Mouse (Mus musculus) left cerebral cortex, postnatal 14 days (tissue): Measurements from ENCODE around the gene Tdo2. TPM values are rescaled to one million over a fixed set of nuclear protein-coding genes. Genes with fewer than 3 reads are reported as not detected.
A peak's percentile ranks its signal among the peaks of the same experiment; 100 is the strongest.

Source experiments
- DNase-seq, 2 experiments: peaks; one replicate each; pipeline ENCODE4 v3.0.0; 2021 to 2022; ENCODE audit warnings: low spot score in 2 of 2, mixed read lengths in 1 of 2
- intact Hi-C: fragments of 180-260 bp; cut with DNase I; formaldehyde crosslinking; loops from one replicate; pipeline ENCODE4 v1.15.1; 2025
- long read RNA-seq, 2 experiments: library from polyadenylated mRNA; stranded (forward); transcript quantifications; one replicate each; pipeline ENCODE4 v2.0.0; 2021
- total RNA-seq, 2 experiments: library from RNA; stranded (reverse); gene quantifications; 2 replicates each; pipeline ENCODE4 v1.2.3; 2021

The Tdo2 gene
- 1 to 10 TPM; 1.6 to 1.7 TPM for total RNA-seq
- long read RNA-seq, experiment 1, partial matches to known transcripts = 2 of 3 reads
- long read RNA-seq, experiment 1, other reads (novel, unspliced or antisense) = 1 of 3 reads
- long read RNA-seq, experiment 2, partial matches to known transcripts = 0 of 1 reads
- long read RNA-seq, experiment 2, other reads (novel, unspliced or antisense) = 1 of 1 reads

DNA sequence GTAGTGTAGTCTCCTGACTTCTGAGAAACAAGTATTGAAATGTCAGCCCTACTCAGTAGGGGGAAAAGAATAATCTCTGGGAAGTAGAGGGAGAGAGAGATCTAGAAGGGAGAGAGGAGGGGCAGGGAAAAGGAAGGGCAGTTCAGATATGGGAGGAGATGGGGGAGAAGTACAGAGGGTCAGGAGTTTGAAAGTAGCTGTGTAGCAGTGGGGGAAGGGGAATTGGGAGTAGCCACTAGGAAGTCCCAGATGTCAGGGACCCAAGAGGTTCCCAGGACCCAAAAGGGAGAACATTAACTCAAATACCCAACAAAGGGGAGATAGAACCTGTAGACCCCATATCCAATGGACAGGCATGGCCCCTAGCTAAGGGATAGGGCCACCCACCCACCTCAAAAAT lies at the start of gene Tdo2:
Gene Tdo2, minus strand, starts transcription at position 101 of the 400 bp plus-strand sequence.
- intact Hi-C loops = no loop called here
- DNase-seq = no peak

DNA sequence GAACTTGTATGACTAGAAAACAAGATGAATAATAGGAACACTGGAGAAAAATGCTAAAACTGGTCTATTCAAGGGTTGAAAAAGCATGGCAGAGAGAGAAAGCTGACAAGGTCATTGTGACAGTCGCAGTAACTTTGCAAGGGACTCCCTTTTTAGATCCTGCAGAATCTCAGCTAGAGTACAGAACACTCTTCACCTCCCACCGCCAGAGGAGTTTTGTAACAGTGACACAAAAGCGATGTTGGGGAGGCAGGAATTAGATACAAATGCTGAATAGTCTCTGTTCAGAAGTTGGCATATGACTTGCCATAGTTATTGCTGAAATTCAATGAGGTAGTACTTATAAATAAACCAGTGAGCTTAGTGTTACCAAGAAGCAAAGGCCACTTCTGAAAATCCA lies 47.1 kb upstream of the Tdo2 start:
- intact Hi-C loops = no loop called here
- DNase-seq = no peak

DNA sequence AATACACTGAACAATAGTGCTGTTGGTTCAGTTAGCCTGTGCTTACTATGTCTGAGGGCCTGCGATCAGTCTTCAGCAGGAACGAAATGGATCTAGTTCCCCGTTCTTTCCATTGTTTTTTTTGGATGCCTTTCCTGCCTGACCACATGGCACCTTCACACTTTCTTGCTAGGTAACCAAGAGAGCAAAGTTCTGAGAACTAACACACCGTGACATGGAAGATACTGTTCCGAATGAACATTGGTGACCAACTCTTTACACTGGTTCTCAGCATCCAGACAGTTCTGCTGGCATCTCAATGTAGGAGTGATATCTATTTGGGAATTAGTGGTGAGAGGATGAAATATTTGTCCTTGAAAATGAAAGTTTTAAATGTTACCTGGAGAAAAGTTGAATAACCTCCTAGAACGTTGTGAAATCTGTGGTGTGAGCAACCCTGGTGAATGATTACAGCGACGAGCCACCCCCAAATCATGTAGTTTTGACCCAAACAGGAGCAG lies 46.5 kb upstream of the Tdo2 start:
- intact Hi-C loops = no loop called here
- DNase-seq = no peak

DNA sequence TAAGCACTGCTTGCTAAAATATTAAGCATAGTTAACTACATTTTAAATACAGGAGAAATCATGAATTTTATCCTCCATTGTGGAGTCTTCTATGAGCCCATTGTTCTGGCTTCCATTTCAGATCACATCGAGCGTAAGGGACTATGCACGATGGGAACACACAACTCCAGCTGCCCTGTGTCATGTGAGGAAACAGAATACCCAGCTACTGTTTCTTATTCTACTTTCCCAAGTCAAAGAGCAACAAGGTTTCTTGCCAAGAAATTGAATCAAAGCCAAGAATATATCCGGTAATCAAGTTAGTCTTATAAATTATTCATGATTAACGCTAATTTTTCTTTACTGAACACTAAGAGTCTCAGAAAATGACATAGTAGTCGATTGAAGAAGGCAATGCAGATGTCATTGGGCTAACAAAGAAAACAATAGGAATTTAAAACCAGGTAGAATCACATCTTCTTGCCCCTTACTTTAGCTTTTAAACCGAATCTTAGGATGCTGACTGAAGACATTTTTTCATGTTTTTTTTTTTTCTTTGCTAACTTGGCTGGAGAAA lies 38.2 kb upstream of the Tdo2 start:
- intact Hi-C loops = no loop called here
- no peak for DNase-seq

DNA sequence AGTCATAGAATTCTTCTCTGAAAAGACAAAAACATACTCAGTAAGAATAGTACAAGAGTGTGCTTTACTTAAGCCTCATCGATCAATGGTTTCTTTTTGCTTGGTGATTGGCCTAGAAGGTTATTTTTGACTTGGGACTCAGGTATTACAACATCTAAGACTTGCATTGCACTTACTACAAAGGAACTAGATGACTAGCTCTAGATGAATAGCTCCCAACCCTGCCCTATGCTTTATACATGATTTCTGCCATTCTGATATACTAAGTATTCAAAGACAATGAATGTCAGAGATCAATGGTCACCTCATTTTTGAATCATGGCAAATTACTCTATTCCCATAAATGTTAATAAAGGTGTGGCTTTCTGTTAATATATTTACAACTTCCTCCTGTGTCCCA lies 31.0 kb upstream of the Tdo2 start:
- no peak for DNase-seq
- intact Hi-C loops = no loop called here

DNA sequence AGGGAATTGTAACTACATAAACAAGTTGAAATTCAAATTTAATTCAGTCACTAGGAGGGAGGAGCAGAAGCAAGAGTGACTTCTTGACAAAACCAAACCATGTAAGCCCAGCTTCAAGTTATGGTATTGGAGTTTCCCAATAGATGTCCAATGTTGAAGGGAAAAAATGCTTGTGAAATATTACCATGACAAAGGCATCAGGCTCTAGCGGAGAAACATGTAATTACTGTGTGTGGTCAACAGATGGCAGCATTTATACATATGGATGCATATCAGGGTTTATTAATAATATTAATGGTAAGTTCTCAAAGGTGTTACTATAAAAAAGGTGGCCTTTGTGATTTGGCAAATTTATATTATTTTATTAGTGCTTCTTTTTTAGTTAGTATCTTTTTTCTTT lies 20.0 kb upstream of the Tdo2 start:
- intact Hi-C loops = loop anchor here (2.0 to 5.0 kb wide), 2 partner anchors 33 to 336 kb away; no protein-coding TSS in a partner anchor
- peak; percentile 47 to 62 for DNase-seq

DNA sequence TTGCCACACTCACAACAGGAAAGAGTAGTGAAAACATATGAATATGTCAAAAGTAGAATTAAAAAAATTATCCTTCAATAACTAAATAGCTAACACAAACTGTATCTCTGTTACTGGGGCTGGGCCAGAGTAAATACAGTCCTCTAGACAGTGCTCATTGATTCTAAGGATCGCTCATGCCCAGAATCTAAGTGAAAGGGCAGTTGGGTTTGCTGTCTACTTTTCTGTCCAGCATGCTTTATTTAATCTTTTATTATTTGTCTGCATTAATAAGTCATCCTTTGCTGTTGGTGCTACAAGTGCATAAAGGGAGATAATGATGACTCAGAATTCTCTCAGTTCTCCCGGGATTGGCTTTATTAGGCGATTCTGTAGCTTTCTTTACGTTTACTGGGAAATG lies 19.4 kb upstream of the Tdo2 start:
- intact Hi-C loops = loop anchor here (5.0 kb wide), 1 partner anchor 337 kb away; no protein-coding TSS in a partner anchor

DNA sequence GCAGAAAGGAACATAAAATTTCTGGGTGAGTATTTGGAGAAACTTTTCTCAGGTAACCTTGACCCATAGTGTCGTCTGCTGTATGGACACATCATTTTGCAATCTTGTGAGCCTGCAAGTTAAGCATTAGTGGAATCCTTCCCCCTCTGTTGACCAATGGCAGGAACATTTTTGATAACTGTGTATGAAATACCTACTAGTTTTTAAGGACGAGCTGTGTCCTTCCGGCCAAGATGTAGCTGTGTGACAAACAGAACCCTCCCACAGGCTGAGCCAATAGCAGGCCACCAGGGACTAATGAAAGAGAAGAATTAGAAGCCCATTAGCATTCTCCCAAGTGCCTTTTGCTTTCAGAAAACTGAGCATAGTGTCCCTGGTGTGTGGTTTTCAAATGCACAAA lies 14.5 kb upstream of the Tdo2 start:
- DNase-seq = no peak
- intact Hi-C loops = no loop called here

More for the DNA sequence above, 19.4 kb upstream of the Tdo2 start:
- no peak for DNase-seq

DNA sequence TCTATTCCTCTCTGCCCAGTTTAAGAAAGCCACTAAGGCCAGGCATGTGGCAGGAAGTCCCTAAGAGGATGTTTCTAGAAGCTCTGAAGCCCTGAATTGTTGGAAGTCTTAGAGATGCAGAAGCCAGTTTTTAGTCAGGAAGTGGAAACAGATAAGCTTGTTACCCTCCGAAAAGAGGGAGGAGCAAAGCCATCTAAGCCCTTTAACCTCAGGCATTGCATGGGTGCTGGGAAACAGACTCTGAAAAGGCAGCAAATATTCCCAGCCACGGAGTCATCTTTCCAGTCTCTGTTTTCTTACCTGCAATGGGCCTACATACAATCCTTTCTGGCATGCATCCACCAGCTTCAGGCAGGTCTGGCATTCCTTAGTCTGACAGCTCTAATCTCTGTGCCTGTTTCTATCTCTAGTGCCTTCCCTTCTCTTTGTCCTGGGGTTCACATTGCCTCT lies 13.7 kb upstream of the Tdo2 start:
- DNase-seq = no peak
- intact Hi-C loops = no loop called here

DNA sequence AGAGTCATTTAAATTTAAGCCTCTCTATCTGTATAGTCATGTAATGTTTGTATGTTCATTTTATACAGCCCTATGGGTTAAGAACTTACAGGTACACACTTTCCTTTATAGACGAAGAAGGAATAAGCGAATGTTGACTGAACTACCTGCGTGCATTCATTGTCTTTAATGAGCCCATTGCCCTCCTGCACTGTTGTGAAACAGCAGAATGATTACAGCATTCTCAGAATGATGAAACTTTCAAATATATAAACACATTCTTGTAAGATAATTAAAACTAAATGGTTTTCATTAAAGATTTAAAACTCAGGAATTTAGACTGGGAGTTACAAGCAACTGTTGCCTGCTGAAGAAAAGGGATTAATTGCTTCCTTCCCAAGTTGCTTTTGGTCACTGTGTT lies 11.6 kb upstream of the Tdo2 start:
- DNase-seq = no peak
- intact Hi-C loops = no loop called here

DNA sequence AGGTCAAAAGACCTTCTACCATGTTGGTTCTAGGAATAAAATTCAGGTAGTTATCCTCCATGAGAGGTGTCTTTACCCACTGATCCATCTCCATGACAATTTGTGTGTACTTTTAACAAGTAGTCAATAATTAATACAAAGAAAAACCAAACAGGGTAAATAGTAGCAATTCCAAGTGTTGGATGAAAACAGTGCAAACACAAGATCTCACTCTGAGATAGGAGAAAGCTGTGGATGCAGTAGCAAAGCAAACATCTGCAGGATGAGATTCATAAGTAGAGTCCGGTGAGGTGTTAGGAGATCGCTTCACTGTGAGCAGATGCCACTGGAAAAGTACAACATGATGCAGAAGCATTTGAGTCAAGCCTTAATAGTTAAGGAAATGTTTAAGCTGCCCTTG lies 10.1 kb upstream of the Tdo2 start:
- DNase-seq = no peak

DNA sequence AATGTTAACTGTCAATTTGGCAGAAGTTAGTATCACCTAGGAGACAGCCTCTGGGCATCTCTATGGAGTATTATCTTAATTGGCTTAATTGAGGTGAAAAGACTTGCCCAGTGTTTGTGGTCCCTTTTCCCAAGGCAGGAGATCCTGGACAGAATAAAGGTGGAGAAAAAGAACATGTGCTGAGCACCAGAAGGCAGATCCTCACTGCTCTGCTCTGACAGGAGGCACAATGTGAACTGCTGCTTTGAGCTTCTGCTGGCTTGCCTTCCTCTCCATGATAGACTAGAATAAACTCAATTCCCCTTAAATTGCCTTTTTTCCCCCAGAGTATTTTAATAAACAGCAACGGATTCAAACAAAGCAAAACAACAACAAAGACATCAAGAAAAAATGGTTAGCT lies 9.1 kb upstream of the Tdo2 start:
- no peak for DNase-seq
- intact Hi-C loops = no loop called here

More for the DNA sequence above, 10.1 kb upstream of the Tdo2 start:
- intact Hi-C loops = no loop called here

DNA sequence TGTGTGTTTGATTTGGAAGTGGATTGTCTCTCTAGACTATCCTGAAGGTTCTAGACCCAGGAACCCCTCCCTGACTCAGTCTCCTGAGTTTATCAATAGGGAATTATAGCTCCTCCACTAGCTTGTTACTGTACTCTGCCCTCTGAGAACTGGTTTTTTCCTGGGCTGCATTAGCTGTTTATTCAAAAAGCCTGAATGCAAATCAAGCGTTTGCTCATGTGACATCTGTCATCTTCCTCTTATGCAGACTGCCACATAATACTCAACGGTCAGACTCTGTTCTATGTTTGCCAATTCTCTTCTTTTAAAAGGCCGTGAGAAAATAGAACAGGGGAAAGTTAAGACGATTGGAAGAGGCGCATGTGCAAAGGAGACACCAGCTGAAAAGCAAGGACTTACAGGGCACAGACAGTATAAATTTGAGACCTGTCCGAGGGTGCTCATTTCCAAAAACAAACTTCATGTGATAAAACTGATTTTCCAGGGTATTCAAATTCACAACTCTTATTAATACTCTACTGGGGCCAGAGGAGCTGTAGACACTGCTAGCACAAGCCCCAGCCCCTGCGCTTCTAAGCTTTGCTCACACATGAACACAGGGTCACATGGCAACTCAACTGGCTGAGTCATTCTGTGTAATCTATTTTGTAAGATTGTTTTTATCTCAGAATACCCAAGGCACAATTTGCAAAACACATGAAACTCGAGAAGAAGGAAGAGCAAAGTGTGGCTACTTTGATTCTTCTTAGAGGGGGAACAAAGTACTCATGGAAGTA lies 7.3 kb upstream of the Tdo2 start:
- intact Hi-C loops = no loop called here
- DNase-seq = no peak

DNA sequence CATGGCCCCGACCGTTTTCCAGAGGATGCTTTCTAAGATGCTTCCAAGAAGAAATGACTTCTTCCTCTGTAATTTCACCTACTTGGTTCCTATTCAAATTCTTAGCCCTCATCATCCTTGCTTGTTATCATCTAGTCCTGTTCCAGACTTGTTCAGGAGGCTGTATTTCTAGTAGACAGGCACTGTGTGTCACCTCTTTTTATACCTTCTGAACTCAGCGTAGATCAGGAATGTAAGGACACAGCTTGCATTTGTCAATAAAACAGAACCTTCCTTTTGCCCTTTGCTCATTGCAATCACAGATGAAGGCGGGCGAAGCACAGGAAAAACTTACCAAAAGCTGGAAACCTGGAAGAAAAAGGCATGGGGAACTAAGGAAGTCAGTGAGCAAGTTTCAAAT lies 6.0 kb upstream of the Tdo2 start, which contains the start of gene Asic5:
Gene Asic5, plus strand, starts transcription at position 301 of the 400 bp plus-strand sequence.
- no peak for DNase-seq
- intact Hi-C loops = no loop called here

DNA sequence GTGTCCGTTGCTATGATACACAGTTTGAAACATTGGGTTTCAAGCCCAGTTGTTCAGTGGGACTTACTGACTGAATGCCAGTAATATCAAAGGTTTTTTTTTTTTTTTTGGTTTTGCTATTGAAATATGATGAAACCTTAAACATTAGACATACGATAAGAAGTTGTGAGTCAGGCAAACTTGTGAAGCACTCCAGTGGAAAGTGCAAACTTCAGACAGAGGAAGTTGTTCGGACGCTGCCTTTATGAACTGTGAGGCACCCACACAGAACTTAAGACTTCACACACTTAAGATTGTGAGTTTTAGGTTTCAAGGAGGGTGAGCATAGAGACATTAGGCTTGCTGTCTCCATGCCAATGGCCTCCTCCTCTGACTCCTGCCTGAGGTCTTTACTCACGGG lies 5.6 kb upstream of the Tdo2 start:
- DNase-seq = no peak

DNA sequence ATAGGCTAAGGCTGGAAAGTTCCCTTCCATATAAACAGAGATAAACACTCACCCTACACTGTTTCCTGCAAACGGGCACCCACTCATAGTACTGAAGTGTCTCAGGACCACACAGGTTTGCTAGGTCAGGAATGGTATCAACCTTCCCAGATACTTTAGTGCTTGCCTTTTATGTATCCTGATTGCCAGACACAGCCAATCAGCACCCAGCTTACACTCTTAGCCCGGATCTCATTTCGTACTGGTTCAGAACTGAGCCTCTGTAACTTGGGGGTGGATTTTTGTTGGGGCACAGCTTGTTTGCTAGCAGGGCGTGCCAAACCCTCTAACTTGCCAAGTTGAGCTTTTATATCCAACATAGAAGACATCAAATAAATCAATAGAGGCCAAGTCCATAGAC lies 395 bp downstream of the Tdo2 start:
- intact Hi-C loops = no loop called here
- DNase-seq = no peak

More for the DNA sequence above, 5.6 kb upstream of the Tdo2 start:
- intact Hi-C loops = no loop called here

DNA sequence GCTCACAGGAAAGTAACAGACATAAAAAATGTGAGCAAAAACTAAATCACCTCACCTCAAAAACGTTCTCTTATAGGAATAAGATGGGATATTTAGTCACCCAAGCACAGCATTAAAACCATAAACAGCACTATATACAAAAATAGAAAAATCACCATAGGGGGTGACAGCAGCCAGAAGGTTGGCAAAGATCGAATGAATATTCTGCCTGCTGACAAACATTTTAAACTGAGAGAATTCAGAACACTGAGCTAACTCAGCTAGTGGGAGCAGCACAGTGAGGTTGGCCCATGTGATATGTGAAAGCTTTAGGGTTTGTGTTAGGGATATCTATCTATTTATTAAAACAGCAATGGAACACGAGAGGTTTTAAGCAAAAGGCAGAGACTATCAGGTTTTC lies 11.4 kb downstream of the Tdo2 start:
- DNase-seq = no peak
- intact Hi-C loops = no loop called here

DNA sequence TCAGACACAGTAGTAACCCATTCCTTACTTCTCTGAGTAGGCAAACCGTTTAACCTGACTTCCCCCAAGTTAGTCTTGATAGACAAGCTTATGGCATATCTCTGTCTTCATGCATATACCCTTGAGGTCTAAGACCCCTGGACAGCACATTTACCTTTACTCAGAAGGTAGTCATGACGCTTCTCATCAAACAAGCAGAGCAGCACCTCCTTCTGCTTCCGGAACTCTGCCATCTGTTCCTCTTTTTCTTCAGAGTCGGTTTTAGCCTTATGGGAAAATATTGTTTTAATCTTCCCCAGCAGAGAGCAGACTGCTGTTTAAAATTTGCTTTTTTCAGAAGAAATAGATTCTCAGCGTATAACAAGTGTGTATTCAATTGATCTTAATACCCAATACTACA lies 12.2 kb downstream of the Tdo2 start:
- DNase-seq = no peak
- intact Hi-C loops = no loop called here

DNA sequence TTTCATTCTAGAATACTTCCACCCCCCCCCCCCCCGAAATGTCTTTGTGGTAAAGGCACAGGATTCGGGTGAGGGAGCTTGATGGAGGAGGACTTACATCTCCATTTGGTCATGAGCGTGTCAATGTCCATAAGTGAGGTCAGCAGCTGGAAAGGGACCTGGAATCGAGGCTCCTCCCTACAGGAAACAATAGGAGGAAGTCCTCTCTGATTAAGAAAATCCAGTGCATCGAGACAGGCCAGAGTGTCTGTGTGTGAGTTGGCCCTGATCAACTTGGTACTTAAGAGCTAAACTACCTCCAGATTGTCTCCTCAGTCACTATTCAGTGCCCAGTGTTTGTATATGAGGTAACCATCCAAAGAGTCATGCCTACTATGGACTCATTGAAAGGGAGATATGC lies 14.7 kb downstream of the Tdo2 start:
- no peak for DNase-seq
- intact Hi-C loops = no loop called here

DNA sequence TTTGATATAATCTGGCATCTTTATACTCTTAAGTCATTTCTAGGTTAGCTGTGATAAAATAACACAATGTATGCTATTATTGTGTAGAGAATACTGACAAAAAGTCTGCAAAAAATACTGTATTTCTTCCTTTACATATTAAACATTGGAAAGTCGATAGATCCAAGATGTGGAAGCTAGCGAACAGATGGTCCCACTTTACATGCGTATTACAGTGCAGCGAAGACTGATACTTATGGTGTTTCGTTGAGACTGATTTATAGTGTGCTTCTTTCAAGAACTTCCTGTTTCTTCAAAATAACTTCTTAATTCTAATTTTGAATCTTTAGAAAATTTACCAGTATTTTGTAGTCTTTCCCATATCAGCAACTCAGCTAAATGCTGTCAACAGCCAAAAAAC lies 18.5 kb downstream of the Tdo2 start:
- no peak for DNase-seq
- intact Hi-C loops = no loop called here

DNA sequence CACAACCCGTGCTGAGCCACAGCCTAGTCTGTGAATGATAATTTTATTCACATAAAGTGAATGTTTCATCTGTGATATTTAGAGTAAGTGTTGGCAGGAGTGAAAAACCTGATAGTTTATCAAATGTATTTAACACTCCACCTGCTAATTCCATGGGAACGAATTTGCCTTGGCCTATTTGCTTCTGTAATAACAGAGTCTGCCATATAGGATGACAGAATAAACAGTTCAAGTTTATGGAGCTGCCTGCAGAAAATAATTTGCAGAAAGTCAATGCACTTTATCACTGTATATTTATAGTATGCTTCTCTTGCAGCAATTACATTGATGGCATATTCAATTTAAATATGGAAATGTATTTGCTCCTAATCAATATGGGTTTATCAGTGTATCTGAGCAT lies 24.2 kb downstream of the Tdo2 start:
- DNase-seq = no peak
- intact Hi-C loops = no loop called here
